Mouse (Mus musculus) megakaryocyte, embryonic 14.5 days (primary cell): ENCODE data around the gene Ncoa1.

Source experiments
- FLI1 ChIP-seq: IDR thresholded peaks from 2 replicates; pipeline ENCODE4 v1.6.1; 2012; ENCODE audit warnings: low read length, inconsistent platforms, mixed read lengths
- GATA1 ChIP-seq: IDR thresholded peaks from 3 replicates; pipeline ENCODE4 v1.6.1; 2012; ENCODE audit warnings: mixed read lengths, low read length, inconsistent platforms, borderline replicate concordance

DNA sequence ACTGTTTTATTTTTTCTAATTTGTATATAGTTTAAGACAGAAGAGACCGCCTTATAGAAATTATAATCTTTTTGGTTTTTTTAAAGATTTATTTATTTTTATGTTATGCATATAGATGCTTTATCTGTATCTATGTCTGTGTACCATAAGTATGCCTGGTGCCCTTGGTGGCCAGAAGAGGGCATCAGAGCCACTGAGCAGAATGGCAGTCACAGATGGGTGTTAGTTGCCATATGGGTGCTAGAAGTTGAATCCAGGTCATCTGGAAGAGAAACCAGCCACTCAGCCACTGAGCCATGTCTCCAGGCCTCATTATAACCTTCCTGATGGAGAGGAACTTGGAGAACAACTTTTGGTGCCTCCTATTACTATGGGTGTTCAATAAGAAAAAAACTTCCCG is 16.0 kb downstream of the Ncoa1 start:
- TF ChIP-seq FLI1, result no peak
- TF ChIP-seq GATA1, result no peak
